Mouse (Mus musculus) heart, embryonic 11.5 days (tissue): ENCODE measurements around the gene Man2c1. TPM values are rescaled to one million over a fixed set of nuclear protein-coding genes. Genes with fewer than 3 reads are reported as not detected.

ENCODE experiments used
- ATAC-seq: fragments of 200-750 bp; cut with Nextera tagmentation; replicated peaks from 2 replicates; pipeline ENCODE4 v1.8.0; 2017; ENCODE audit warnings: moderate library complexity; ENCODE audit not compliant: insufficient number of reproducible peaks, low FRiP score, low TSS enrichment
- H3K27ac ChIP-seq: fragments of 300-500 bp; sonication (generic); 2 replicates; pipeline ENCODE4 v1.5.1; 2014; ENCODE audit warnings: mild to moderate bottlenecking, low read depth, low read length
- H3K27me3 ChIP-seq: fragments of 300-500 bp; sonication (generic); 2 replicates; pipeline ENCODE4 v1.6.1; 2014; ENCODE audit warnings: mild to moderate bottlenecking, low read length, mixed read lengths; ENCODE audit not compliant: control insufficient read depth, insufficient read depth
- H3K36me3 ChIP-seq: fragments of 300-500 bp; sonication (generic); 2 replicates; pipeline ENCODE4 v1.6.1; 2014; ENCODE audit warnings: mild to moderate bottlenecking, low read length, moderate library complexity, mixed read lengths; ENCODE audit not compliant: control insufficient read depth, insufficient read depth
- H3K4me1 ChIP-seq: fragments of 300-500 bp; sonication (generic); 2 replicates; pipeline ENCODE4 v1.6.1; 2014; ENCODE audit warnings: low read length; ENCODE audit not compliant: control insufficient read depth, insufficient read depth
- H3K4me2 ChIP-seq: fragments of 300-500 bp; sonication (generic); 2 replicates; pipeline ENCODE4 v1.6.1; 2014; ENCODE audit warnings: mild to moderate bottlenecking, moderate library complexity
- H3K4me3 ChIP-seq: fragments of 300-500 bp; sonication (generic); 2 replicates; pipeline ENCODE4 v1.5.1; 2014; ENCODE audit warnings: low read depth, low read length
- H3K9ac ChIP-seq: fragments of 300-500 bp; sonication (generic); 2 replicates; pipeline ENCODE4 v1.6.1; 2014; ENCODE audit warnings: mild to moderate bottlenecking, low read depth, low read length, moderate library complexity
- H3K9me3 ChIP-seq: fragments of 300-500 bp; sonication (generic); replicated peaks from 2 replicates; pipeline ENCODE4 v1.6.1; 2016; ENCODE audit warnings: low read length; ENCODE audit not compliant: control insufficient read depth
- WGBS: fragments of 180-500 bp; shearing (Covaris S2); extraction: QIAGEN DNeasy Blood & Tissue Kit; methylation state at CpG from one replicate; pipeline ENCODE4 v1.1.7; 2014; ENCODE audit not compliant: insufficient replicate concordance; 5-methylcytosine and 5-hydroxymethylcytosine counted together
- polyA plus RNA-seq: library from polyadenylated mRNA; unstranded; fragments of >200 nt; fragmentation: Nextera tagmentation; extraction: Ambion mirVana; gene quantifications from 2 replicates; pipeline ENCODE4 v1.2.1, GENCODE M21; 2014

Man2c1 gene
- polyA plus RNA-seq, 1 experiment from 2014 or later, result 22.0 TPM

GRCm38 (mm10) chr9:57149021-57149420 is 18.5 kb downstream of the Man2c1 start:
- Histone ChIP-seq H3K9me3 (no peaks in the 10 kb centered on the region), H3K4me3 (no peak overlapping the region), H3K36me3 (no peaks in the 10 kb centered on the region), H3K27me3 (no peaks in the 10 kb centered on the region), H3K4me2 (peak overlapping the region; percentile 89), H3K27ac (no peak overlapping the region), H3K9ac (no peak overlapping the region), H3K4me1 (peaks cover 4% of the 10 kb centered on the region; the same call in 1 of the 2 replicates)
- 76% methylated on average over 6 of the region's 6 CpGs for WGBS
- no peak for ATAC-seq

GRCm38 (mm10) chr9:57150192-57150591 is 19.7 kb downstream of the Man2c1 start:
- no peak for ATAC-seq
- 73% methylated on average over 5 of the region's 5 CpGs for WGBS
- peaks cover 4% of the 10 kb centered on the region; the same call in 1 of the 2 replicates for H3K4me1 ChIP-seq
- no peak overlapping the region for H3K27ac ChIP-seq
- H3K36me3 ChIP-seq, result no peaks in the 10 kb centered on the region
- no peak overlapping the region for H3K4me3 ChIP-seq
- H3K27me3 ChIP-seq, result no peaks in the 10 kb centered on the region
- no peak overlapping the region for H3K9ac ChIP-seq
- H3K9me3 ChIP-seq, result no peaks in the 10 kb centered on the region
- H3K4me2 ChIP-seq, result no peak overlapping the region

- no peak for ATAC-seq
- Histone ChIP-seq H3K27ac (no peak overlapping the region), H3K9me3 (no peaks in the 10 kb centered on the region), H3K4me3 (no peak overlapping the region), H3K27me3 (no peaks in the 10 kb centered on the region), H3K9ac (no peak overlapping the region), H3K4me1 (peaks cover 4% of the 10 kb centered on the region; the same call in 1 of the 2 replicates), H3K36me3 (no peaks in the 10 kb centered on the region), H3K4me2 (no peak overlapping the region)
- 49% methylated on average over 6 of the region's 6 CpGs for WGBS
Observed at GRCm38 (mm10) chr9:57152331-57152730, 21.8 kb downstream of the Man2c1 start.

DNA sequence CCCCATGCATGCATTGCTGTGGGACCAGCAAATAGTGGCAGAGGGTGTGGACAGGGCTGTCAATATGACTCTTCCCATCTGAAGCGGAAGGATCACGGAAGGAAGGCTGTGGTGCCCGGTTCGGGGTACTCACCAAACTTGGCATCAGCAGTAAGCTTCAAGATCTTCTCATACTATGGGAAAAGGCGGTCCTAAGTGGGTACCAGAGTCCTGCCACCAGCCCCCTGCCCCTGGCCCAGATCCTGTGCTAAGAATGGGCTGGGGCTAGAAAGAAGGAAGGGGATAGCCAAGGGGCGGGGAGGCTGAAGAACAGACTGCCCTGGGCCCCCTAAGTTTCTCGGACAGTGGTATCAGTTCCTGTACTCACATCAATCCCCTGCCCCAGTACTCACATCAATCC is 25.9 kb downstream of the Man2c1 start:
- Histone ChIP-seq H3K4me3 (no peak overlapping the region), H3K4me2 (no peak overlapping the region), H3K27me3 (no peaks in the 10 kb centered on the region), H3K36me3 (no peaks in the 10 kb centered on the region), H3K4me1 (peaks cover 6% of the 10 kb centered on the region; the same call in 1 of the 2 replicates), H3K9ac (no peak overlapping the region), H3K9me3 (no peaks in the 10 kb centered on the region), H3K27ac (no peak overlapping the region)
- ATAC-seq, result no peak
- WGBS, result 80% methylated on average over 7 of the region's 7 CpGs

- no peak overlapping the region for H3K4me3 ChIP-seq
- no peak overlapping the region for H3K27ac ChIP-seq
- H3K9ac ChIP-seq, result no peak overlapping the region
- no peak overlapping the region for H3K4me2 ChIP-seq
- ATAC-seq, result no peak
- 81% methylated on average over 8 of the region's 8 CpGs for WGBS
- peaks cover 6% of the 10 kb centered on the region; the same call in 1 of the 2 replicates for H3K4me1 ChIP-seq
- no peaks in the 10 kb centered on the region for H3K27me3 ChIP-seq
- H3K9me3 ChIP-seq, result no peaks in the 10 kb centered on the region
- H3K36me3 ChIP-seq, result no peaks in the 10 kb centered on the region
Observed at GRCm38 (mm10) chr9:57156823-57157222, 26.3 kb downstream of the Man2c1 start.

DNA sequence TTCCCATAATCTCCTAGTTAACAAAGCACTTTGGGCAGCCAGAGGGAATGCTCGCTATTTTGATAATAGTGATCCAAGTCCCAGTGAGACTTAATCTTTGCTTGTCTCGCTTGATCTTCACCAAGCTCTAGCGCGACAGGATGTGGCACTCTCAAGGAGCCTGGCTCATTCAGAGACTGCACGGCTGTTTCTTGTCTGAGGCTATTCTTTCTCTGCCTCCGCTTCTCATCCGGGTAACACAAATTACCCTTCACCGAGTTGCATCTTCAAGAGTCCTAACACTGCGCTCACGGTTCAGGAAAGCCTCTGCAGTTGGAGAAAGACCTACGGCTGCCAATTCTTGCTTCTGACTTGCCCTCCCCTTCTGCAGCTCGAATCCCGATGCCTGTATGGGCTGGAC is 27.0 kb downstream of the Man2c1 start:
- Histone ChIP-seq H3K36me3 (no peaks in the 10 kb centered on the region), H3K27me3 (no peaks in the 10 kb centered on the region), H3K4me2 (peak overlapping the region; percentile 76), H3K9ac (peak overlapping the region; percentile 76), H3K4me1 (peaks cover 6% of the 10 kb centered on the region; the same call in 1 of the 2 replicates), H3K4me3 (peak overlapping the region; percentile 88), H3K9me3 (no peaks in the 10 kb centered on the region), H3K27ac (no peak overlapping the region)
- 27% methylated on average over 13 of the region's 13 CpGs for WGBS
- ATAC-seq, result no peak

DNA sequence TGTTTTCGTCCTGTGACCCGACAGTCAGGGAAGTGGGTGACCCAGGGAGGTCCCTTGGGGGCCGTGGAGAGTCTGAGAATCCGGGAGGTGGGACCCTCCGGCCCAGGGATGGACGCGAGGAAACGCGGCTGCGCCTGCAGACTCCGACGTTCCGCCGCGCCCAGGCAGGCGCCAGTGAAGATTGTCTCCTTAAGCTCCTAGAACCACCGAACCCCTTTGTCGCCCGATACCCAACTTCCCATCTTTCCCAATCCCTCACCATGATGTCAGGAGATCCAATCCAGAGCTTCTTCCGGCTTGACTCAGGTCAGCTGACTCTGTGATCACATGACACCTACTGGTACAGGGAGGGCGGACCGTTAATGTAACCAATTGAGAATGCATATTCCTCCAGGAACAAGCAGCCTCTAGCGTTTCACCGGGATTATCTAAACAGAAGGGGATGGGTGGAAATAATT is 27.6 kb downstream of the Man2c1 start, which contains the start of gene Commd4:
Gene Commd4, minus strand, starts transcription at position 319 of the 458 bp plus-strand sequence.
- Histone ChIP-seq H3K27me3 (no peaks in the 10 kb centered on the region), H3K4me3 (peak within 1 kb of the TSS; percentile 88), H3K4me2 (peak within 1 kb of the TSS; percentile 76), H3K4me1 (peaks cover 6% of the 10 kb centered on the region; the same call in 1 of the 2 replicates), H3K9me3 (no peaks in the 10 kb centered on the region), H3K9ac (peak within 1 kb of the TSS; percentile 76), H3K36me3 (no peaks in the 10 kb centered on the region), H3K27ac (0 out of 2 replicates have a peak within 1 kb of the TSS, but pooled peaks have one; percentile 29)
- under 1% methylated on average over 24 of the region's 24 CpGs for WGBS
- ATAC-seq, result peak; percentile 80

- Histone ChIP-seq H3K9ac (peak overlapping the region; percentile 76), H3K27me3 (no peaks in the 10 kb centered on the region), H3K27ac (0 out of 2 replicates have a peak overlapping the region, but pooled peaks have one; percentile 29), H3K9me3 (no peaks in the 10 kb centered on the region), H3K36me3 (no peaks in the 10 kb centered on the region), H3K4me3 (peak overlapping the region; percentile 88), H3K4me1 (peaks cover 6% of the 10 kb centered on the region; the same call in 1 of the 2 replicates), H3K4me2 (peak overlapping the region; percentile 76)
- WGBS, result 37% methylated on average over 11 of the region's 11 CpGs
- ATAC-seq, result no peak; the same call in 1 of the 2 replicates
Observed at GRCm38 (mm10) chr9:57158506-57158905, 28.0 kb downstream of the Man2c1 start.

DNA sequence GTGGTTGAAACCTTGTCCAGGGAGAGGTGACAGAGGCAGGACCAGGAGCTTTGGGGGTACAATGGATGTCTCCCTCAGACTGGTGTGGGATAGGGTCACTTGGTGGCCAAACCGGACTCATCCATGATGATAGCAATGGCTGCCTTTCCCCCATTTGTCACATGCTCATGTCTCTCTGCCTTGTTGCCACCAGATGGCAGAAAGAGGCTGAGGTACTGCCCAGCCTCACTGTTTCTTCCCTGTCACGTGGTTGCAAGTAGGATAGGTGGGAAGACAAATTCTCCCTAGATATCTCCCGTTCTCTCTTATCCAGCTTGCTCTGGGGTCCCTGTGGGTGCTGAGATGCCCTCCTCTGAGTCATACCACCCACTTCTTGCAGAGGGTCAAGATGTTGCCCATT is 32.0 kb downstream of the Man2c1 start:
- WGBS, result 19% methylated on average over 3 of the region's 3 CpGs

More for the DNA sequence above, 32.0 kb downstream of the Man2c1 start:
- Histone ChIP-seq H3K4me1 (peaks cover 2% of the 10 kb centered on the region; the same call in 1 of the 2 replicates), H3K27ac (no peak overlapping the region), H3K36me3 (no peaks in the 10 kb centered on the region), H3K27me3 (no peaks in the 10 kb centered on the region), H3K4me2 (no peak overlapping the region), H3K4me3 (no peak overlapping the region), H3K9ac (0 out of 2 replicates have a peak overlapping the region, but pooled peaks have one; percentile 39), H3K9me3 (no peaks in the 10 kb centered on the region)
- no peak for ATAC-seq
